Comparison of ENCODE assay signal across 8 mouse cellular contexts in genomic region chr3:28780511-28780910, GRCm38 (mm10). TPM values are rescaled to one million over a fixed set of nuclear protein-coding genes. Genes with fewer than 3 reads are reported as not detected.
DNase-seq lines count a peak whose midpoint lies in the region; ATAC-seq and TF ChIP-seq lines count a peak whose summit lies in the region.

No protein-coding gene starts in this region.

- H3K4me1 ChIP-seq in kidney, adult 2 months (ENCODE audit: control insufficient read depth, insufficient read depth, low read length), result peaks cover 7% of the 10 kb centered on the region; the same call in 1 of the 2 replicates
- H3K4me1 ChIP-seq in embryonic facial prominence, embryonic 11.5 days (ENCODE audit: control insufficient read depth, insufficient read depth, low read length), result no peaks in the 10 kb centered on the region
- H3K4me1 ChIP-seq in midbrain, embryonic 15.5 days, result peaks cover 11% of the 10 kb centered on the region

- no peak overlapping the region for H3K27ac ChIP-seq in kidney, adult 2 months (ENCODE audit: insufficient read depth, low read depth, low read length)
- no peak overlapping the region for H3K27ac ChIP-seq in embryonic facial prominence, embryonic 11.5 days (replicated peaks; ENCODE audit: low read depth, low read length)
- H3K27ac ChIP-seq in midbrain, embryonic 15.5 days, result no peak overlapping the region

- no peaks in the 10 kb centered on the region for H3K27me3 ChIP-seq in kidney, adult 2 months (replicated peaks; ENCODE audit: control insufficient read depth, insufficient read depth, low read length)
- no peaks in the 10 kb centered on the region for H3K27me3 ChIP-seq in embryonic facial prominence, embryonic 11.5 days (ENCODE audit: control insufficient read depth, insufficient read depth, low read length)
- no peaks in the 10 kb centered on the region for H3K27me3 ChIP-seq in midbrain, embryonic 15.5 days (replicated peaks)

- TF ChIP-seq CTCF in kidney, adult 2 months (conservative IDR thresholded peaks at IDR 0.05; ENCODE audit: insufficient read depth, insufficient read length, low read depth, low read length), result no peak

- TF ChIP-seq POLR2A in kidney, adult 2 months (IDR thresholded peaks at IDR 0.05; ENCODE audit: low read depth, low read length), result no peak

- peak; percentile 21; the same call in 1 of the 2 replicates for ATAC-seq in embryonic facial prominence, embryonic 11.5 days (replicated peaks; ENCODE audit: insufficient number of reproducible peaks, low FRiP score, low TSS enrichment, low read depth)
- ATAC-seq in inflammation-experienced regulatory T-cells, adult 6 months, result peak; percentile 13
- peak; percentile 46 for ATAC-seq in midbrain, embryonic 15.5 days (replicated peaks)

- H3K9me3 ChIP-seq in embryonic facial prominence, embryonic 11.5 days (replicated peaks; ENCODE audit: control insufficient read depth, low read length), result no peaks in the 10 kb centered on the region
- no peaks in the 10 kb centered on the region for H3K9me3 ChIP-seq in midbrain, embryonic 15.5 days

- H3K4me3 ChIP-seq in kidney, adult 2 months (ENCODE audit: insufficient read depth, low read depth, low read length), result no peak overlapping the region
- H3K4me3 ChIP-seq in embryonic facial prominence, embryonic 11.5 days (ENCODE audit: low read depth, low read length), result peak overlapping the region; percentile 72; the same call in 1 of the 2 replicates
- H3K4me3 ChIP-seq in midbrain, embryonic 15.5 days, result peak overlapping the region; percentile 77

- peak overlapping the region; percentile 97 for H3K4me2 ChIP-seq in embryonic facial prominence, embryonic 11.5 days (ENCODE audit: low read depth, low read length)
- H3K4me2 ChIP-seq in midbrain, embryonic 15.5 days, result peak overlapping the region; percentile 99

- 51% methylated on average over 9 of the region's 9 CpGs for WGBS in kidney, adult 2 months
- WGBS in embryonic facial prominence, embryonic 11.5 days, result 71% methylated on average over 9 of the region's 9 CpGs
- 77% methylated on average over 9 of the region's 9 CpGs for WGBS in midbrain, embryonic 15.5 days

- H3K36me3 ChIP-seq in kidney, adult 2 months (ENCODE audit: control insufficient read depth, insufficient read depth, low read length), result no peaks in the 10 kb centered on the region
- no peaks in the 10 kb centered on the region for H3K36me3 ChIP-seq in embryonic facial prominence, embryonic 11.5 days (replicated peaks; ENCODE audit: control insufficient read depth, insufficient read depth, low read depth, low read length)
- no peaks in the 10 kb centered on the region for H3K36me3 ChIP-seq in midbrain, embryonic 15.5 days (replicated peaks)

- H3K9ac ChIP-seq in embryonic facial prominence, embryonic 11.5 days (replicated peaks; ENCODE audit: low read length), result no peak overlapping the region
- no peak overlapping the region for H3K9ac ChIP-seq in midbrain, embryonic 15.5 days

- peak; percentile 72 for DNase-seq in kidney, adult 2 months
- no peak for DNase-seq in kidney, postnatal 4 days
- DNase-seq in embryonic facial prominence, embryonic 11.5 days (ENCODE audit: low spot score), result no peak
- DNase-seq in layer of hippocampus, postnatal 36 days, result no peak
- no peak for DNase-seq in gastrocnemius, adult 18-20 months (ENCODE audit: low spot score)
- no peak for DNase-seq in thymus, postnatal 4 days

RNA-seq across cellular contexts. Expression of gene Eif5a2, which starts 0.6 kb away (rescaled TPM):
- polyA plus RNA-seq in kidney, adult 2 months (2012; rRNA removed), result 1.1 and 1.2 TPM in 2 replicates
- 15.1 and 19.8 TPM in 2 replicates for polyA plus RNA-seq in embryonic facial prominence, embryonic 11.5 days (2014; fragmentation: Nextera tagmentation; extraction: Ambion mirVana)
- polyA plus RNA-seq in inflammation-experienced regulatory T-cells, adult 6 months (2017; shearing (Covaris generic)), result 1 to 10 TPM; 4.2 to 7.2 (median 5.6) TPM
- 8.3 and 8.9 TPM in 2 replicates for polyA plus RNA-seq in midbrain, embryonic 15.5 days (2015; fragmentation: Nextera tagmentation; extraction: Ambion mirVana)
- total RNA-seq in layer of hippocampus, postnatal 36 days (2021), result 10 to 100 TPM; 29.0 to 33.4 TPM
- under 1 TPM; 0.46 to 0.52 TPM for total RNA-seq in gastrocnemius, adult 18-20 months (2021)

RNA-seq across cellular contexts. Expression of gene Rpl22l1, which starts 24.7 kb away (rescaled TPM):
- 6.0 and 14.8 TPM in 2 replicates for polyA plus RNA-seq in kidney, adult 2 months (2012; rRNA removed)
- 444 and 499 TPM in 2 replicates for polyA plus RNA-seq in embryonic facial prominence, embryonic 11.5 days (2014; fragmentation: Nextera tagmentation; extraction: Ambion mirVana)
- 100 to 1,000 TPM; 509 to 791 (median 702) TPM for polyA plus RNA-seq in inflammation-experienced regulatory T-cells, adult 6 months (2017; shearing (Covaris generic))
- 172 and 192 TPM in 2 replicates for polyA plus RNA-seq in midbrain, embryonic 15.5 days (2015; fragmentation: Nextera tagmentation; extraction: Ambion mirVana)
- 100 to 1,000 TPM; 190 to 201 TPM for total RNA-seq in layer of hippocampus, postnatal 36 days (2021)
- 100 to 1,000 TPM; 101 to 115 TPM for total RNA-seq in gastrocnemius, adult 18-20 months (2021)

Comparison
In these comparisons a context has a peak if more than half of its experiments do, and no peak if none do; other contexts are left out.
1. RNA of gene Rpl22l1, which starts 24.7 kb away (polyA plus RNA-seq): 509 to 791 TPM in inflammation-experienced regulatory T-cells, adult 6 months, 444 to 499 TPM in embryonic facial prominence, embryonic 11.5 days and 172 to 192 TPM in midbrain, embryonic 15.5 days; 6.0 to 14.8 TPM in kidney, adult 2 months; every median in the first group is over 10 times any median in the second.
2. Peak in every context shown above with its lines, with median percentiles within 50 percentile points of each other: ATAC-seq.